Mouse (Mus musculus) ES-E14 (cell line): ENCODE data around the gene Sfxn3. TPM values are rescaled to one million over a fixed set of nuclear protein-coding genes. Genes with fewer than 3 reads are reported as not detected.

Source experiments
- DNase-seq: peaks from one replicate; pipeline ENCODE4 v3.0.0-alpha.2; 2013; ENCODE audit warnings: low read depth, low spot score
- H3K27ac ChIP-seq: 2 replicates; pipeline ENCODE4 v1.5.1; 2012; ENCODE audit warnings: low read depth, mild to moderate bottlenecking, low read length, moderate library complexity, mixed read lengths; ENCODE audit not compliant: poor library complexity, insufficient read depth, severe bottlenecking
- H3K36me3 ChIP-seq: 2 replicates; pipeline ENCODE4 v1.6.1; 2012; ENCODE audit warnings: mild to moderate bottlenecking, low read length, moderate library complexity, mixed read lengths; ENCODE audit not compliant: control insufficient read depth, poor library complexity, insufficient read depth, severe bottlenecking
- H3K4me1 ChIP-seq, 2 experiments: fragments of 150-350 bp in 1 of 2; sonication (generic) in 1 of 2; 2 replicates each; pipeline ENCODE4 v1.6.1; 2012; ENCODE audit warnings: low read length in 2 of 2, mild to moderate bottlenecking in 1 of 2, mixed read lengths in 1 of 2; ENCODE audit not compliant: control insufficient read depth in 2 of 2, insufficient read depth in 2 of 2, poor library complexity in 1 of 2
- H3K4me3 ChIP-seq, 2 experiments: fragments of 150-350 bp in 1 of 2; sonication (generic) in 1 of 2; 2 replicates each; pipeline ENCODE4 v1.5.1; 2012; ENCODE audit warnings: low read length in 2 of 2, low read depth in 1 of 2, mild to moderate bottlenecking in 1 of 2, mixed read lengths in 1 of 2; ENCODE audit not compliant: insufficient read depth in 1 of 2, poor library complexity in 1 of 2, severe bottlenecking in 1 of 2
- H3K9ac ChIP-seq: 2 replicates; pipeline ENCODE4 v1.6.1; 2012; ENCODE audit warnings: low read depth, mild to moderate bottlenecking, low read length, mixed read lengths; ENCODE audit not compliant: poor library complexity, insufficient read depth, severe bottlenecking
- H3K9me3 ChIP-seq: fragments of 150-350 bp; sonication (generic); 2 replicates; pipeline ENCODE4 v1.6.1; 2012; ENCODE audit warnings: low read depth, mild to moderate bottlenecking, low read length; ENCODE audit not compliant: control insufficient read depth, insufficient read depth
- CHD2 ChIP-seq: IDR thresholded peaks from 2 replicates; pipeline ENCODE4 v1.6.1; 2014; ENCODE audit warnings: mild to moderate bottlenecking, low read depth, low read length, inconsistent platforms
- HCFC1 ChIP-seq: IDR thresholded peaks from 2 replicates; pipeline ENCODE4 v1.6.1; 2012; ENCODE audit warnings: low read length, inconsistent platforms, borderline replicate concordance; ENCODE audit not compliant: insufficient read depth
- MAFK ChIP-seq: IDR thresholded peaks from 2 replicates; pipeline ENCODE4 v1.6.1; 2014; ENCODE audit warnings: mild to moderate bottlenecking, low read depth, low read length, inconsistent platforms; ENCODE audit not compliant: insufficient read depth
- ZC3H11A ChIP-seq: IDR thresholded peaks from 2 replicates; pipeline ENCODE4 v1.6.1; 2012; ENCODE audit warnings: low read depth, mild to moderate bottlenecking, inconsistent platforms, low read length, borderline replicate concordance
- ZNF384 ChIP-seq: IDR thresholded peaks from 2 replicates; pipeline ENCODE4 v1.6.1; 2012; ENCODE audit warnings: low read depth, low read length, inconsistent platforms
- in situ Hi-C, 2 experiments: fragments of 600-800 bp; cut with MboI; formaldehyde crosslinking; loops; one replicate each; pipeline ENCODE4 v1.15.1; 2025; ENCODE audit warnings: low sequenced_read_pairs in 2 of 2, inconsistent platforms in 1 of 2; ENCODE audit not compliant: unreplicated experiment in 2 of 2
- total RNA-seq: library from RNA; depleted of rRNA; stranded (reverse); fragments of 300-350 nt; gene quantifications from 2 replicates; pipeline ENCODE4 v1.2.3, GENCODE M21; 2012

Gene Sfxn3
- total RNA-seq, 1 experiment = 7.1 TPM

DNA sequence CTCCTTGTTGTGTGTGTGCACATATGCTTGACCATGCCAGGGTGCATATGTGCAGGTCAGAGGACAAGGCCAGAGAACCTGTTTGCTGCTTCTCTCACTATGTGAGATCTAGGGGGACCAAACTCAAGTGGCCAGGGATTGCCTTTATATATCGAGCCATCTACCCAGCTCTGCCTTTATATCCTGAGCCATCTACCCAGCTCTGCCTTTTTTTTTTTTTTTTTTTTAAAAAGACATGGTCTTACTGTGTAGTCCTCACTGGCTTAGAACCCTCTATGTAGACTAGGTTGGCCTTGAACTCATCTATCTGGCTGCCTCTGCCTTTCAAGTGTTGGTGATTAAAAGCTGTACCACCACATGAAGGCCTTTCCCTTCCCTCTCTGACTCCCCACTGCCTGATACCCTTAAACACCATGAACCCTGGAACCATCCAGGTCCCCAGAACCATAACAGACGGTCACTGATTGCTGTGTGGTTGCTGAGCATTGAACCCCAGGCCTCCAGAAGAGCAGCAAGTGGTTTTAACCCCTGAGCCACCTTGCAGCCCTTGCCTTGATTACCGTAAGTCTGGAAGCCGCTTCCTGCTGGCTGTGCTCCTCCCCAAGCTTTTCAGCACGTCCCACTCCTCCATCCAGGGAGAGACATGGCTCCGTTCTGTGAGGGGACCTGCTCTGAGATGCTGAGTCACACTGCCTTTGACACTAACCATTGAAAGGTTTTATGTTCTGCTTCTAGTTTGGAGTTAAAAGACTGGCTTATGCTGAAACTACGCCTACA, 43.4 kb upstream of the Sfxn3 start:
- TF ChIP-seq ZNF384 (peak; percentile 67), HCFC1 (no peak)
- Histone ChIP-seq H3K36me3 (peaks cover 25% of the 10 kb centered on the region), H3K9me3 (no peaks in the 10 kb centered on the region)

GRCm38 (mm10) chr19:45005444-45005843, 41.9 kb upstream of the Sfxn3 start, which contains the start of gene Twnk:
TSS of gene Twnk (plus strand) at chr19:45005663.
- in situ Hi-C loops = no loop called here
- peak; percentile 77 for DNase-seq
- TF ChIP-seq CHD2 = no peak
- no peak for TF ChIP-seq MAFK
- no peak for TF ChIP-seq ZNF384
- no peak for TF ChIP-seq HCFC1
- TF ChIP-seq ZC3H11A = no peak
- Histone ChIP-seq H3K27ac (peak within 1 kb of the TSS; percentile 80), H3K4me1 (peaks cover 5 to 14% of the 10 kb centered on the region in 2 experiments; a peak in 2 of 4 replicates), H3K36me3 (peaks cover 37% of the 10 kb centered on the region), H3K9ac (peak within 1 kb of the TSS; percentile 97), H3K4me3 (peak within 1 kb of the TSS; percentile 94 to 96), H3K9me3 (no peaks in the 10 kb centered on the region)

More for the DNA sequence above, 43.4 kb upstream of the Sfxn3 start:
- H3K4me3 ChIP-seq = no peak overlapping the region
- DNase-seq = no peak
- H3K9ac ChIP-seq = peak overlapping the region; percentile 18; the same call in 1 of the 2 replicates
- H3K4me1 ChIP-seq = peaks cover 5 to 13% of the 10 kb centered on the region in 2 experiments; a peak in 2 of 4 replicates
- in situ Hi-C loops = no loop called here
- no peak overlapping the region for H3K27ac ChIP-seq

GRCm38 (mm10) chr19:45005957-45006712, 41.2 kb upstream of the Sfxn3 start, which contains the start of gene Mrpl43:
TSS of gene Mrpl43 (minus strand) at chr19:45006442.
- Histone ChIP-seq H3K9me3 (no peaks in the 10 kb centered on the region), H3K27ac (peak within 1 kb of the TSS; percentile 80), H3K36me3 (peaks cover 43% of the 10 kb centered on the region), H3K4me1 (peaks cover 5 to 14% of the 10 kb centered on the region in 2 experiments; a peak in 2 of 4 replicates), H3K9ac (peak within 1 kb of the TSS; percentile 97), H3K4me3 (peak within 1 kb of the TSS; percentile 94 to 96)
- in situ Hi-C loops = no loop called here
- TF ChIP-seq MAFK (no peak), HCFC1 (peak; percentile 74; the same call in 1 of the 2 replicates)
- peak; percentile 89 for DNase-seq

GRCm38 (mm10) chr19:45007021-45007420, 40.3 kb upstream of the Sfxn3 start:
- in situ Hi-C loops = no loop called here
- peak overlapping the region; percentile 80; the same call in 1 of the 2 replicates for H3K27ac ChIP-seq
- peaks cover 5 to 14% of the 10 kb centered on the region in 2 experiments; a peak in 2 of 4 replicates for H3K4me1 ChIP-seq
- peaks cover 47% of the 10 kb centered on the region for H3K36me3 ChIP-seq
- TF ChIP-seq MAFK (no peak), ZC3H11A (no peak), HCFC1 (no peak), CHD2 (no peak), ZNF384 (no peak)
- H3K9ac ChIP-seq = peak overlapping the region; percentile 97
- H3K9me3 ChIP-seq = no peaks in the 10 kb centered on the region
- no peak for DNase-seq
- peak overlapping the region; percentile 94 to 96 for H3K4me3 ChIP-seq
